Mouse (Mus musculus) heart, postnatal 0 days (tissue): ENCODE data around the gene Mast4.

ENCODE experiments used
- CTCF ChIP-seq: IDR thresholded peaks from 2 replicates; pipeline ENCODE4 v1.5.1; 2016; ENCODE audit warnings: antibody characterized with exemption, control low read depth, low read depth
- EP300 ChIP-seq: IDR thresholded peaks from 2 replicates; pipeline ENCODE4 v1.6.1; 2016; ENCODE audit warnings: antibody characterized with exemption, low read depth

DNA sequence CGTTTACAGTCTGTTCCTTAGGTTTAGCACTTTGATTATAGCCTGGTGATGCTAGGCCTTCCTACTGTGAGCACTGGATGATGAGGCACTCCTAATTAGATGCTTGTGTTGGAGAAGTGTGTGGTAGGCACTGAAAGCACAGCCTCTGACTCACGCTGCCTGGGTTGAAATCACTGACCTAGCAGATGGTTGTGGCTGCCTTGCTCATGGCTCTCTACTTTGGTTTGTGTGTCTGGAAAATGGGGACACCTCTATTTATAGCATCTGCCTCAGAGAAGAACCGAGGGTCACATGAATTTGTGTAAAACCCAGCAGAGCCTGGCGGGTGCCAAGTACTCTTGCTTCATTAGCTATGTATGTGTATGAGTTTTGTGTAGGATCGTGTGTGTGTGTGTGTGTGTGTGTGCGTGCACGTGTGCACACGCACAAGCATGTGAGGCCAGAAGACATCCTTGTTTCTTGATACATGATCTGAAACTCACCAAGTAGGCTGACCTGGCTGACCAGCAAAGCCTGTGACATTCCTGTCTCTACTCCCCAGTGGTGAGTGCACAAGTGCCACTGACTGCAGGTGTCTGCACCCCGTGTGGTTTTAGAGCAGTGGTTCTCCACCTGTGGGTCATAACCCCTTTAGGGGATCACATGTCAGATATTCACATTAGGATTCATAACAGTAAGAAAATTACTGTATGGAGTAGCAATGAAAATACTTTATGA, 588.5 kb downstream of the Mast4 start:
- no peak for TF ChIP-seq CTCF
- TF ChIP-seq EP300, result no peak
